Mouse (Mus musculus) hindbrain, postnatal 0 days (tissue): ENCODE results near the gene Stk39. TPM values are rescaled to one million over a fixed set of nuclear protein-coding genes. Genes with fewer than 3 reads are reported as not detected.
A peak's percentile ranks its signal among the peaks of the same experiment; 100 is the strongest.

Experiments used
- ATAC-seq: fragments of 200-750 bp; cut with Nextera tagmentation; 2 replicates; pipeline ENCODE4 v1.8.0; 2017; ENCODE audit warnings: mild to moderate bottlenecking, moderate TSS enrichment, moderate library complexity
- DNase-seq: peaks from one replicate; pipeline ENCODE4 v3.0.0-alpha.2; 2015; ENCODE audit warnings: low spot score
- H3K27ac ChIP-seq: fragments of 300-500 bp; sonication (generic); 2 replicates; pipeline ENCODE4 v1.5.1; 2014; ENCODE audit warnings: mild to moderate bottlenecking
- H3K27me3 ChIP-seq: fragments of 300-500 bp; sonication (generic); 2 replicates; pipeline ENCODE4 v1.6.1; 2014; ENCODE audit warnings: low read length, mixed read lengths; ENCODE audit not compliant: insufficient read depth
- H3K36me3 ChIP-seq: fragments of 300-500 bp; sonication (generic); 2 replicates; pipeline ENCODE4 v1.6.1; 2014; ENCODE audit warnings: low read length, mixed read lengths; ENCODE audit not compliant: insufficient read depth
- H3K4me1 ChIP-seq: fragments of 300-500 bp; sonication (generic); 2 replicates; pipeline ENCODE4 v1.6.1; 2014; ENCODE audit warnings: antibody characterized with exemption, low read length, mixed read lengths; ENCODE audit not compliant: insufficient read depth
- H3K4me2 ChIP-seq: fragments of 300-500 bp; sonication (generic); 2 replicates; pipeline ENCODE4 v1.6.1; 2014; ENCODE audit warnings: low read depth, mild to moderate bottlenecking, low read length, moderate library complexity, mixed read lengths
- H3K4me3 ChIP-seq: fragments of 300-500 bp; sonication (generic); 2 replicates; pipeline ENCODE4 v1.5.1; 2014; ENCODE audit warnings: low read length
- H3K9ac ChIP-seq: fragments of 300-500 bp; sonication (generic); replicated peaks from 2 replicates; pipeline ENCODE4 v1.6.1; 2014; ENCODE audit warnings: mild to moderate bottlenecking, low read length, moderate library complexity, mixed read lengths
- H3K9me3 ChIP-seq: fragments of 300-500 bp; sonication (generic); 2 replicates; pipeline ENCODE4 v1.6.1; 2016; ENCODE audit warnings: low read length, mixed read lengths
- CTCF ChIP-seq: IDR thresholded peaks from 2 replicates; pipeline ENCODE4 v1.5.1; 2016; ENCODE audit warnings: antibody characterized with exemption, control low read depth, low read depth
- WGBS: fragments of 180-500 bp; shearing (Covaris S2); extraction: QIAGEN DNeasy Blood & Tissue Kit; methylation state at CpG from one replicate; pipeline ENCODE4 v1.1.7; 2014; 5-methylcytosine and 5-hydroxymethylcytosine counted together
- polyA plus RNA-seq: library from polyadenylated mRNA; unstranded; fragments of >200 nt; fragmentation: Nextera tagmentation; extraction: Ambion mirVana; gene quantifications from 2 replicates; pipeline ENCODE4 v1.2.1, GENCODE M21; 2015
- total RNA-seq: library from RNA; depleted of rRNA; stranded (reverse); fragments of >200 nt; gene quantifications from 2 replicates; pipeline ENCODE4 v1.2.3, GENCODE M21; 2014

Gene Stk39
- total and polyA plus RNA-seq, 2 experiments from 2014 or later: 30.8 to 38.4 TPM

DNA sequence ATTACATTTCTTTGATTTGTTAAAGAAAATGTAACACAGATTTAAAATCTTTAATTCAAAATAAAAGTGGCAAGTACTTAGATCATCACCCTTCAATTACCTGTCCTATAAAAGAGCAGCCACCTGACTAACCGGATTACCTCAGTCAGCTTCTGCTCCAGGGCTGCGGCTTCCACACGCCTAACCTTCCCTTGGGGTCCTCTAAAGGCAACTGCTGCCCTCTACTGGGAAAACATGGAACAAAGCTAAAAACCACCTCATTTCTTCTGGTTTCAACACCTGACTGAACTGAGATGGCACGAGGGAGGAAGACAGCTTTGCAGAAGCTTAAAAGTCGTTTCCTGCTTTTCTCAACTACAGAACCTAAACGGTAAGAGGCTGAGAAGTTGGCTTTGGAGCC lies 121.4 kb downstream of the Stk39 start:
- WGBS: 9% methylated on average over 6 of the region's 6 CpGs
- ATAC-seq (no peak), DNase-seq (peak; percentile 89)
- no peaks in the 10 kb centered on the region for H3K4me1 ChIP-seq
- 0 out of 2 replicates have a peak, but pooled peaks cover 6% of the 10 kb centered on the region for H3K36me3 ChIP-seq
- H3K27me3 ChIP-seq: no peaks in the 10 kb centered on the region
- no peak overlapping the region for H3K27ac ChIP-seq
- H3K9ac ChIP-seq: no peak overlapping the region
- no peak overlapping the region for H3K4me3 ChIP-seq
- TF ChIP-seq CTCF: peak; percentile 89
- no peaks in the 10 kb centered on the region for H3K9me3 ChIP-seq
- H3K4me2 ChIP-seq: no peak overlapping the region

GRCm38 (mm10) chr2:68349593-68350383 lies 122.3 kb downstream of the Stk39 start:
- no peaks in the 10 kb centered on the region for H3K4me1 ChIP-seq
- no peaks in the 10 kb centered on the region for H3K9me3 ChIP-seq
- no peaks in the 10 kb centered on the region for H3K27me3 ChIP-seq
- WGBS: 53% methylated on average over 24 of the region's 24 CpGs
- DNase-seq: peak; percentile 95
- no peak overlapping the region for H3K9ac ChIP-seq
- H3K4me2 ChIP-seq: peak overlapping the region; percentile 36
- no peak overlapping the region for H3K27ac ChIP-seq
- TF ChIP-seq CTCF: peak; percentile 91
- H3K4me3 ChIP-seq: no peak overlapping the region
- H3K36me3 ChIP-seq: peaks cover 9% of the 10 kb centered on the region; the same call in 1 of the 2 replicates
- ATAC-seq: peak; percentile 48

- Histone ChIP-seq H3K4me1 (no peaks in the 10 kb centered on the region), H3K36me3 (peaks cover 9% of the 10 kb centered on the region; the same call in 1 of the 2 replicates), H3K9me3 (no peaks in the 10 kb centered on the region), H3K4me3 (no peak overlapping the region), H3K27ac (no peak overlapping the region), H3K9ac (no peak overlapping the region), H3K4me2 (peak overlapping the region; percentile 36; the same call in 1 of the 2 replicates), H3K27me3 (no peaks in the 10 kb centered on the region)
- TF ChIP-seq CTCF: no peak
- DNase-seq (no peak), ATAC-seq (no peak)
- WGBS: 67% methylated on average over 12 of the region's 12 CpGs
Observed at GRCm38 (mm10) chr2:68348966-68349365, 123.1 kb downstream of the Stk39 start.

DNA sequence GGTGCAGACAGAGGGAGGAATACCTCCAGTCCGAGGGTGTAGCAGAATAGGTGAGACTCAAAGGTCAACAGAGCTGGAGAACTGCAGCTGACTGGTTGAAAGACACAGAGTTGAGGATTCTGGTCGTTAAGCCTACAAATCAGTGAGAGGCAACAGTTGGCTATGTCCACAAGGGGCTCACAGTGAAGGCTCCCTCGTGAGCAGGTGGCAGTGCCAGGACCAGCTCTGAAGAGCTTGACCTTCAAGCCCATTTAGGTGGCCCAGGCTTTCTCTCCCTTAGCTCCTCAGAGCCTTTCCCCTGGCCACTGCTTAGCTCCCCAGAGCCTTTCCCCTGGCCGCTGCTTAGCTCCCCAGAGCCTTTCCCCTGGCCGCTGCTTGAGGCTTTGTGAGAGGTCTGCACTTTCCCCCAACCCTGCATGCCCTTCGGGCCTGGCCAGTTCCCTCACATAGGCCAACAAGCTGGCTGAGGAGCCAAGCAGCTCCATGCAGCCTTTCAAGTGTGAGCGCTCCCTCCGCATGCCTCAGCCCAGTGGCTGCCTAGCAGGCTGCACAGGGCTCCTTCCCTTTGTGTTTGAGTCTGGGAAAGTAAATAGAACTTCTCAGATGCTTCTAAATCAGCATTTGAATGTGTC lies 125.3 kb downstream of the Stk39 start:
- Histone ChIP-seq H3K27ac (0 out of 2 replicates have a peak overlapping the region, but pooled peaks have one; percentile 11), H3K9me3 (no peaks in the 10 kb centered on the region), H3K4me2 (no peak overlapping the region), H3K4me3 (no peak overlapping the region), H3K4me1 (no peaks in the 10 kb centered on the region), H3K9ac (no peak overlapping the region), H3K27me3 (no peaks in the 10 kb centered on the region), H3K36me3 (peaks cover 11% of the 10 kb centered on the region; the same call in 1 of the 2 replicates)
- whole genome bisulfite sequencing: 36% methylated on average over 8 of the region's 8 CpGs
- peak; percentile 88 for ATAC-seq
- peak; percentile 73 for DNase-seq
- 0 out of 2 replicates have a peak, but pooled peaks have one; percentile 16 for TF ChIP-seq CTCF

GRCm38 (mm10) chr2:68345269-68345668 lies 126.8 kb downstream of the Stk39 start:
- no peak overlapping the region for H3K27ac ChIP-seq
- no peak for TF ChIP-seq CTCF
- no peak overlapping the region for H3K4me2 ChIP-seq
- WGBS: 74% methylated on average over 9 of the region's 9 CpGs
- H3K4me3 ChIP-seq: no peak overlapping the region
- no peak for DNase-seq
- no peaks in the 10 kb centered on the region for H3K27me3 ChIP-seq
- H3K4me1 ChIP-seq: no peaks in the 10 kb centered on the region
- ATAC-seq: no peak
- H3K36me3 ChIP-seq: peaks cover 11% of the 10 kb centered on the region; the same call in 1 of the 2 replicates
- H3K9me3 ChIP-seq: no peaks in the 10 kb centered on the region
- H3K9ac ChIP-seq: no peak overlapping the region

- Histone ChIP-seq H3K27me3 (no peaks in the 10 kb centered on the region), H3K4me2 (no peak overlapping the region), H3K4me1 (no peaks in the 10 kb centered on the region), H3K4me3 (no peak overlapping the region), H3K9ac (no peak overlapping the region), H3K36me3 (peaks cover 11% of the 10 kb centered on the region; the same call in 1 of the 2 replicates), H3K9me3 (no peaks in the 10 kb centered on the region), H3K27ac (no peak overlapping the region)
- WGBS: 95% methylated on average over 4 of the region's 4 CpGs
- ATAC-seq: no peak
- no peak for TF ChIP-seq CTCF
- DNase-seq: no peak
Observed at GRCm38 (mm10) chr2:68343751-68344150, 128.3 kb downstream of the Stk39 start.
